Mouse (Mus musculus): ENCODE data around the gene Msrb3. TPM values are rescaled to one million over a fixed set of nuclear protein-coding genes. Genes with fewer than 3 reads are reported as not detected.
A peak's percentile ranks its signal among the peaks of the same experiment; 100 is the strongest.

The Msrb3 gene
- polyA plus RNA-seq, 1 experiment = 3.9 TPM

GRCm38 (mm10) chr10:120900096-120900495 lies 1.2 kb upstream of the Msrb3 start:
- H3K4me1 ChIP-seq (ENCODE audit: control insufficient read depth, insufficient read depth, insufficient read length, low read length) = peaks cover 11% of the 10 kb centered on the region
- no peaks in the 10 kb centered on the region for H3K36me3 ChIP-seq (ENCODE audit: control insufficient read depth, insufficient read depth, low read length)
- 78% methylated on average over 13 of the region's 13 CpGs for WGBS
- TF ChIP-seq POLR2A (IDR thresholded peaks at IDR 0.05; ENCODE audit: low read depth, low read length) = no peak
- TF ChIP-seq CTCF (IDR thresholded peaks at IDR 0.05; ENCODE audit: extremely low read depth, insufficient read length, insufficient replicate concordance, low read depth, low read length) = no peak
- peak overlapping the region; percentile 53 for H3K27ac ChIP-seq (ENCODE audit: insufficient read depth, low read depth, low read length)
- H3K27me3 ChIP-seq (ENCODE audit: control insufficient read depth, insufficient read depth, low read length) = peaks cover 12% of the 10 kb centered on the region
- no peak overlapping the region for H3K4me3 ChIP-seq (ENCODE audit: low read depth, low read length)

DNA sequence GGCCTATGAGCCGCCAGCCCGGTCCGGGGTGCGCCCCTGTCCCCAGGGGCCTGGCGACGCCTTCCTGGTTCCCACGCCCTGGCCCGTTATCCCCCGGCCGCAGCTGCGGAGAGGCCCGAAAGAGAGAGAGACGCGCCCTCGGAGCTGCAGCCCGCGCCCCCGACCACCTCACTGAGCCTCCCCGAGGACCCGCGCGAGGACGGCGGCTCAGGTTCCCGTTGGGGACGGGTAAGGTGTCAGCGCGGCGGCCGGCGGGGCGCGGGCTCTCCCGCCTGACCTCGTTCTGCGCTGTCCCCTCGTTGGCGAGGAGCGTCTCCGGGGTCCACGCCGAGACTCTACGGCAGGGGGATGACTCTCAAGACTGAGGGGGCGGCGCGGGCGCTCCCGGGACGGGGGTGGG lies 544 bp downstream of the Msrb3 start:
- 2% methylated on average over 49 of the region's 49 CpGs for WGBS
- no peaks in the 10 kb centered on the region for H3K36me3 ChIP-seq (ENCODE audit: control insufficient read depth, insufficient read depth, low read length)
- no peak for TF ChIP-seq CTCF (IDR thresholded peaks at IDR 0.05; ENCODE audit: extremely low read depth, insufficient read length, insufficient replicate concordance, low read depth, low read length)
- no peak for TF ChIP-seq POLR2A (IDR thresholded peaks at IDR 0.05; ENCODE audit: low read depth, low read length)
- peak overlapping the region; percentile 77 for H3K4me3 ChIP-seq (ENCODE audit: low read depth, low read length)
- peaks cover 12% of the 10 kb centered on the region for H3K27me3 ChIP-seq (ENCODE audit: control insufficient read depth, insufficient read depth, low read length)
- peak overlapping the region; percentile 42; the same call in 1 of the 2 replicates for H3K27ac ChIP-seq (ENCODE audit: insufficient read depth, low read depth, low read length)
- H3K4me1 ChIP-seq (ENCODE audit: control insufficient read depth, insufficient read depth, insufficient read length, low read length) = peaks cover 13% of the 10 kb centered on the region

DNA sequence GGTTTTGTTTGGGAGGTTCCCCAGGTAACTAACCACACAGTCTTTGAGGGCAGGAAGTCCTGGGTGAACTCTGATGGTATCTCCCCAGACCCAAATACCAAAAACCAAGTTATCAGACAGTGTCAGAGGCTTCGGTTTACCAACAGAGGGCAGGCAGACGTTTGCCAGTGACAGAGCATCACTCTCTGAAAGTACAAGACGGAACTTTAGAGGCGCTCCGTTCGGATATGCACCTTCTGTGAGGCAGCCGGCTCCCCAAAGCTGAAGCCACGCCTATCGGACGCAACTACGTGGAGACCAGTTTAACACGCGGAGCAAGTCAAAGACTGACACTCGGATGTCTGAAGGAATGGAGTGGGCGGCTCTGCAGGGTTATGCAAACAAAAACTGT lies 3.0 kb downstream of the Msrb3 start:
- H3K36me3 ChIP-seq (ENCODE audit: control insufficient read depth, insufficient read depth, low read length) = no peaks in the 10 kb centered on the region
- H3K27me3 ChIP-seq (ENCODE audit: control insufficient read depth, insufficient read depth, low read length) = peaks cover 12% of the 10 kb centered on the region
- H3K27ac ChIP-seq (ENCODE audit: insufficient read depth, low read depth, low read length) = no peak overlapping the region
- no peak overlapping the region for H3K4me3 ChIP-seq (ENCODE audit: low read depth, low read length)
- TF ChIP-seq POLR2A (IDR thresholded peaks at IDR 0.05; ENCODE audit: low read depth, low read length) (no peak), CTCF (IDR thresholded peaks at IDR 0.05; ENCODE audit: extremely low read depth, insufficient read length, insufficient replicate concordance, low read depth, low read length) (no peak)
- 16% methylated on average over 15 of the region's 15 CpGs for WGBS
- peaks cover 13% of the 10 kb centered on the region for H3K4me1 ChIP-seq (ENCODE audit: control insufficient read depth, insufficient read depth, insufficient read length, low read length)

GRCm38 (mm10) chr10:120894978-120895898 lies 3.7 kb downstream of the Msrb3 start:
- Histone ChIP-seq H3K27ac (ENCODE audit: insufficient read depth, low read depth, low read length) (no peak overlapping the region), H3K4me3 (ENCODE audit: low read depth, low read length) (no peak overlapping the region), H3K27me3 (ENCODE audit: control insufficient read depth, insufficient read depth, low read length) (peaks cover 12% of the 10 kb centered on the region), H3K36me3 (ENCODE audit: control insufficient read depth, insufficient read depth, low read length) (no peaks in the 10 kb centered on the region), H3K4me1 (ENCODE audit: control insufficient read depth, insufficient read depth, insufficient read length, low read length) (peaks cover 13% of the 10 kb centered on the region)
- WGBS = 61% methylated on average over 15 of the region's 15 CpGs
- TF ChIP-seq CTCF (IDR thresholded peaks at IDR 0.05; ENCODE audit: extremely low read depth, insufficient read length, insufficient replicate concordance, low read depth, low read length) = no peak
- no peak for TF ChIP-seq POLR2A (IDR thresholded peaks at IDR 0.05; ENCODE audit: low read depth, low read length)

DNA sequence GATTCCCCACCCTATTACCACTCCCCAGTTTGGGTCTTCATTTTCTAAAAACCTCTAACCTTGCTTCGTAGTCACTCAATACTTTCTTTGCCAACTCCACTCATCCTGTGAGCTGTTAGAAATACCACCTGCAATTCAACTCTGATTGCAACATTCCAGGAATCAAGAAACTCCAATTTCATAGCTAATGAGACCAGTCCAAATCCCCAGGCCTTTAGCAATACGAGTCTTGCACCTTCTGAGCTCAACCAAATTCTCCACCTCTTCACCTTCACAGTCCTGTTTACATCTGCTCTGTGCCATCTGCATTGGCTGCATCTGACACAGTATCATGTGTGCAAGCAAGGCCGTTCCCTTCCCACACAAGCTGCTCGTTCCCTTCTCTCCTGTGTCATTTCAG lies 5.0 kb downstream of the Msrb3 start:
- no peak for TF ChIP-seq POLR2A (IDR thresholded peaks at IDR 0.05; ENCODE audit: low read depth, low read length)
- no peak for TF ChIP-seq CTCF (IDR thresholded peaks at IDR 0.05; ENCODE audit: extremely low read depth, insufficient read length, insufficient replicate concordance, low read depth, low read length)
- 41% methylated on average over 4 of the region's 4 CpGs for WGBS
- no peak overlapping the region for H3K27ac ChIP-seq (ENCODE audit: insufficient read depth, low read depth, low read length)
- peaks cover 9% of the 10 kb centered on the region for H3K27me3 ChIP-seq (ENCODE audit: control insufficient read depth, insufficient read depth, low read length)
- H3K36me3 ChIP-seq (ENCODE audit: control insufficient read depth, insufficient read depth, low read length) = no peaks in the 10 kb centered on the region
- H3K4me1 ChIP-seq (ENCODE audit: control insufficient read depth, insufficient read depth, insufficient read length, low read length) = peaks cover 13% of the 10 kb centered on the region
- no peak overlapping the region for H3K4me3 ChIP-seq (ENCODE audit: low read depth, low read length)

DNA sequence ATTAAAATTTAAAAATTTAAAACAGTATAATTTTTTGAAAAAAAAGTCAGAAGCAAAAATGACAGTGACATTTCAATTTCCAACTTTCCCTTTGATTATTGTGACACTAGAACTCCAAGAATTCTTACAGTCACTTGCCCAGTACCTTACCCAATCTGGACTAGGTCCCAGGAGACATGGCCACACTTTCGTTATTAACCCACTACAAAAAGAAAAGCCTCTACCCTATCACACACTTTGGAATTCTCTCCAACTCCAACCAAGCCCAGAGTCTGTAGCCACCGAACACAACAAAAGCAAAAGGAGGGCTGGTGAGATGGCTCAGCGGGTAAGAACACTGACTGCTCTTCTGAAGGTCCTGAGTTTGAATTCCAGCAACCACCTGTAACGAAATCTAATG lies 7.8 kb downstream of the Msrb3 start:
- no peak for TF ChIP-seq POLR2A (IDR thresholded peaks at IDR 0.05; ENCODE audit: low read depth, low read length)
- no peak for TF ChIP-seq CTCF (IDR thresholded peaks at IDR 0.05; ENCODE audit: extremely low read depth, insufficient read length, insufficient replicate concordance, low read depth, low read length)
- Histone ChIP-seq H3K27ac (ENCODE audit: insufficient read depth, low read depth, low read length) (no peak overlapping the region), H3K27me3 (ENCODE audit: control insufficient read depth, insufficient read depth, low read length) (no peaks in the 10 kb centered on the region; the same call in 1 of the 2 replicates), H3K4me1 (ENCODE audit: control insufficient read depth, insufficient read depth, insufficient read length, low read length) (peaks cover 6% of the 10 kb centered on the region), H3K4me3 (ENCODE audit: low read depth, low read length) (no peak overlapping the region), H3K36me3 (ENCODE audit: control insufficient read depth, insufficient read depth, low read length) (no peaks in the 10 kb centered on the region)
- 91% methylated on average over 4 of the region's 4 CpGs for WGBS

GRCm38 (mm10) chr10:120890592-120890991 lies 8.3 kb downstream of the Msrb3 start:
- Histone ChIP-seq H3K27me3 (ENCODE audit: control insufficient read depth, insufficient read depth, low read length) (no peaks in the 10 kb centered on the region; the same call in 1 of the 2 replicates), H3K4me3 (ENCODE audit: low read depth, low read length) (no peak overlapping the region), H3K36me3 (ENCODE audit: control insufficient read depth, insufficient read depth, low read length) (no peaks in the 10 kb centered on the region), H3K4me1 (ENCODE audit: control insufficient read depth, insufficient read depth, insufficient read length, low read length) (peaks cover 2% of the 10 kb centered on the region), H3K27ac (ENCODE audit: insufficient read depth, low read depth, low read length) (no peak overlapping the region)
- TF ChIP-seq CTCF (IDR thresholded peaks at IDR 0.05; ENCODE audit: extremely low read depth, insufficient read length, insufficient replicate concordance, low read depth, low read length) (no peak), POLR2A (IDR thresholded peaks at IDR 0.05; ENCODE audit: low read depth, low read length) (no peak)
- WGBS = 100% methylated on average over 1 of the region's 1 CpGs
